Mouse (Mus musculus): Measurements from ENCODE around the gene Acly. TPM values are rescaled to one million over a fixed set of nuclear protein-coding genes. Genes with fewer than 3 reads are reported as not detected.
"Not testable (repeated sequence)": the region's sequence is repeated elsewhere in the genome, so short reads cannot be mapped to it uniquely, and the experiment has no call there.

Gene Acly
- polyA plus RNA-seq, 1 experiment from 2014 or later = 394 TPM

DNA sequence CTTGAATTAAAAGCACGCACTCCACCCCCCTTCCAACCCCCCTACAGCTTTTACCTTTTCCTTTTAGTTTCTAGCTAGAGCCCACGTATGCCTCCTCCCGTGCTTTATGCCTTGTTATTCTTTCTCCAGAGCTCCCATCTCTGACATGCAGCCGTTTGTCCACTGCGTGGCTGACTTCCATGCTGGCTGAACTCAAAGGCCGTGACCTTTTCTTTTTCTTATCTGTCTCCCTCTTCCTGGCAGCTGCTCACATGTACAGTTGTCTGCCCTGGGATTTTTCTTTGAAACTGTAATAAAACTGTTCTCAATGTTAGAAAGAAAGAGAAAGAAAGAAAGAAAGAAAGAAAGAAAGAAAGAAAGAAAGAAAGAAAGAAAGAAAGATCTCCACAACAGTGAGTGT lies 13.2 kb upstream of the Acly start:
- no peak for ATAC-seq (ENCODE audit: insufficient read depth, low FRiP score, low TSS enrichment)
- Histone ChIP-seq H3K27me3 (ENCODE audit: control insufficient read depth, insufficient read depth, low read length) (no peaks in the 10 kb centered on the region), H3K27ac (ENCODE audit: low read depth, low read length) (no peak overlapping the region), H3K36me3 (ENCODE audit: control insufficient read depth, insufficient read depth, low read length) (no peaks in the 10 kb centered on the region), H3K4me1 (ENCODE audit: control insufficient read depth, insufficient read depth, low read length) (0 out of 2 replicates have a peak, but pooled peaks cover 3% of the 10 kb centered on the region), H3K9ac (ENCODE audit: low read length) (no peak overlapping the region), H3K4me2 (ENCODE audit: low read depth) (no peak overlapping the region), H3K9me3 (ENCODE audit: control insufficient read depth, low read length) (no peaks in the 10 kb centered on the region), H3K4me3 (ENCODE audit: low read depth, low read length) (no peak overlapping the region)
- WGBS = 47% methylated on average over 6 of the region's 6 CpGs
- no peak for DNase-seq (ENCODE audit: low spot score)

DNA sequence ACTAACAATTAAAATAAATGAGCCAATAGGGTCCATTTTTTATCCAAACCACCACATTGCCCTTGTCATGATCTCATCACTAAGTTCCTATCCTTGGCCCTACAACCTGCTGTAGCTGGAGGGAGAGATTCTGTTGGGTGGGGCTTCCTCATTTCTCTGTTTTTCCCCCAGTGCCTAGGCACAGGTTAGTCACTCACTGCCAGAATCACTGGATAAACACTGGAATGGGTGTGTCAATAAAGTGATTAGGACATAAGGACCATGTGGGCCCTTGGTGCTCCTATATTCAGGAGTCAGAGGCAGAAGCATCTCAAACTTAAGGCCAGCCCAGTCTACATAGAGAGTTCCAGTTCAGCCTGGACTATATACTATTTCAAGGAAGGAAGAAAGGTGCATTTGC lies 8.7 kb upstream of the Acly start:
- Histone ChIP-seq H3K4me1 (ENCODE audit: control insufficient read depth, insufficient read depth, low read length) (no peaks in the 10 kb centered on the region), H3K9me3 (ENCODE audit: control insufficient read depth, low read length) (no peaks in the 10 kb centered on the region), H3K36me3 (ENCODE audit: control insufficient read depth, insufficient read depth, low read length) (no peaks in the 10 kb centered on the region), H3K27me3 (ENCODE audit: control insufficient read depth, insufficient read depth, low read length) (no peaks in the 10 kb centered on the region), H3K27ac (ENCODE audit: low read depth, low read length) (no peak overlapping the region), H3K4me3 (ENCODE audit: low read depth, low read length) (no peak overlapping the region), H3K9ac (ENCODE audit: low read length) (no peak overlapping the region), H3K4me2 (ENCODE audit: low read depth) (no peak overlapping the region)
- DNase-seq (ENCODE audit: low spot score) (no peak), ATAC-seq (ENCODE audit: insufficient read depth, low FRiP score, low TSS enrichment) (no peak)

DNA sequence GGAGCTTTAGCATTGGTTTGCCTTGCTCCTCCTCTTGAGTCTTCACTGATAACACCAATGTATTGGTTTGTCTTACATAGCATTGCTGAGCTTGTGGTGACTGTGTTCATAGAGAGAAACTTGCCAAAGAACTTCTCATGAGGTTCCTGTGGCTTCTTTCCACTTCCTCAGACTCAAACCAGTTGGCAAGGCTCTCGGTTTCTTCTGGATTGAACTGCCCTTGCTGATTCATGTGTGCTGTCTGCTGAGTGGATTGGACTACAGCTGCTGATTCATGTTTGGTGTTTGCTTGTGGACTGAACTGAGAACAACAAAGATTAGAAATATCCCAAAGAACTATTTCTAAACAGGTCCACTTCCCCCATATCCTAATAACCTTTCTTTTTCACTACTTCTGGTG lies 8.2 kb upstream of the Acly start:
- Histone ChIP-seq H3K36me3 (ENCODE audit: control insufficient read depth, insufficient read depth, low read length) (no peaks in the 10 kb centered on the region), H3K27me3 (ENCODE audit: control insufficient read depth, insufficient read depth, low read length) (no peaks in the 10 kb centered on the region), H3K27ac (ENCODE audit: low read depth, low read length) (no peak overlapping the region), H3K9ac (ENCODE audit: low read length) (no peak overlapping the region), H3K9me3 (ENCODE audit: control insufficient read depth, low read length) (no peaks in the 10 kb centered on the region), H3K4me2 (ENCODE audit: low read depth) (no peak overlapping the region), H3K4me1 (ENCODE audit: control insufficient read depth, insufficient read depth, low read length) (no peaks in the 10 kb centered on the region), H3K4me3 (ENCODE audit: low read depth, low read length) (no peak overlapping the region)
- WGBS = 96% methylated on average over 1 of the region's 1 CpGs
- no peak for DNase-seq (ENCODE audit: low spot score)
- no peak for ATAC-seq (ENCODE audit: insufficient read depth, low FRiP score, low TSS enrichment)

DNA sequence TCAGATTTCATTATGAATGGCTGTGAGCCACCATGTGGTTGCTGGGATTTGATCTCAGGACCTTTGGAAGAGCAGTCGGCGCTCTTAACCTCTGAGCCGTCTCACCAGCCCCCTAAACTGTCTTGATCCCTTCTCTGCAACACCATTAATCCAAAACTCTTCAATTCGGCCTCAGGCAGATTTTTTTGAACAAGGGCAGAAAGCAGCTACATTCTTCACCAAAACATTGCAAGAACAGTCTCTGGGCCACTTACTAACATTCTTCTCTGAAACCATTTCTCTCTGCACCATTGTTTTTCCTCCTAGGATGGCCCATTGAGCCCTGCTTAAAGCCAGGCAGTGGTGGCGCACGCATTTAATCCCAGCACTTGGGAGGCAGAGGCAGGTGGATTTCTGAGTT lies 7.0 kb upstream of the Acly start:
- not testable (repeated sequence) for H3K36me3 ChIP-seq (ENCODE audit: control insufficient read depth, insufficient read depth, low read length); DNase-seq (ENCODE audit: low spot score); H3K4me1 ChIP-seq (ENCODE audit: control insufficient read depth, insufficient read depth, low read length); H3K9me3 ChIP-seq (ENCODE audit: control insufficient read depth, low read length); H3K4me3 ChIP-seq (ENCODE audit: low read depth, low read length); H3K9ac ChIP-seq (ENCODE audit: low read length); H3K27ac ChIP-seq (ENCODE audit: low read depth, low read length); H3K4me2 ChIP-seq (ENCODE audit: low read depth); ATAC-seq (ENCODE audit: insufficient read depth, low FRiP score, low TSS enrichment); H3K27me3 ChIP-seq (ENCODE audit: control insufficient read depth, insufficient read depth, low read length)
- WGBS = 84% methylated on average over 6 of the region's 6 CpGs

DNA sequence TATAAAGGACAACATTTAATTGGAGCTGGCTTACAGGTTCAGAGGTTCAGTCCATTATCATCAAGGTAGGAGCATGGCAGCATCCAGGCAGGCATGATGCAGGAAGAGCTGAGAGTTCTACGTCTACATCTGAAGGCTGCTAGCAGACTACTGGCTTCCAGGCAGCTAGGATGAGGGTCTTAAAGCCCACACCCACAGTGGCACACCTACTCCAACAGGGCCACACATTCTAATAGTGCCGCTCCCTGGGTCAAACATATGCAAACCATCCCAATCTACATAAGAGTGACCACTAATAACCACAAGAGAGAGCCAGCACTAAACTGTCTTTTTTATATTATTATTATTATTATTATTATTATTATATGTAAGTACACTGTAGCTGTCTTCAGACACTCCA lies 6.6 kb upstream of the Acly start:
- not testable (repeated sequence) for H3K36me3 ChIP-seq (ENCODE audit: control insufficient read depth, insufficient read depth, low read length); H3K4me3 ChIP-seq (ENCODE audit: low read depth, low read length); H3K9ac ChIP-seq (ENCODE audit: low read length); H3K4me2 ChIP-seq (ENCODE audit: low read depth); H3K27me3 ChIP-seq (ENCODE audit: control insufficient read depth, insufficient read depth, low read length); DNase-seq (ENCODE audit: low spot score); H3K4me1 ChIP-seq (ENCODE audit: control insufficient read depth, insufficient read depth, low read length); H3K27ac ChIP-seq (ENCODE audit: low read depth, low read length); ATAC-seq (ENCODE audit: insufficient read depth, low FRiP score, low TSS enrichment); H3K9me3 ChIP-seq (ENCODE audit: control insufficient read depth, low read length)
- 81% methylated on average over 2 of the region's 2 CpGs for WGBS

DNA sequence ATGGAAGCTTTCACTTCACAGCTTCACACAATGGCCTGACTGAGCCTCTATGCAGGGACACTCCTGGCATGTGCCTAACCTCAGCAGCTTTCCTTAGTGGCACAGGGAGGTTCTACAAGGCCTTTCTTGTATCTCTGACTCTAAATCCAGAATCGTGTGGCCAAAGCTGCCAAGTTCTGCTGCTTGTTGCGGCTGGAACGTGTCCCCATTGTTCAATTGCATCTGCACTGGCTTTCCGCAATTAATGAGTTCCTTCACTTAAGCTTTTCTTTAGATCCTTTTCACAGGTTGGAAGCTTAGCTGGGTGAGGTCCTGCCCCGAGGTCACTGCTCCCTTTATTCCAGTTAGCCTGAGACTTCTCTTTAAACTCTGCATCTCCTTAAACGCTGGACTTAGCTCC lies 6.1 kb upstream of the Acly start:
- no peak for DNase-seq (ENCODE audit: low spot score)

DNA sequence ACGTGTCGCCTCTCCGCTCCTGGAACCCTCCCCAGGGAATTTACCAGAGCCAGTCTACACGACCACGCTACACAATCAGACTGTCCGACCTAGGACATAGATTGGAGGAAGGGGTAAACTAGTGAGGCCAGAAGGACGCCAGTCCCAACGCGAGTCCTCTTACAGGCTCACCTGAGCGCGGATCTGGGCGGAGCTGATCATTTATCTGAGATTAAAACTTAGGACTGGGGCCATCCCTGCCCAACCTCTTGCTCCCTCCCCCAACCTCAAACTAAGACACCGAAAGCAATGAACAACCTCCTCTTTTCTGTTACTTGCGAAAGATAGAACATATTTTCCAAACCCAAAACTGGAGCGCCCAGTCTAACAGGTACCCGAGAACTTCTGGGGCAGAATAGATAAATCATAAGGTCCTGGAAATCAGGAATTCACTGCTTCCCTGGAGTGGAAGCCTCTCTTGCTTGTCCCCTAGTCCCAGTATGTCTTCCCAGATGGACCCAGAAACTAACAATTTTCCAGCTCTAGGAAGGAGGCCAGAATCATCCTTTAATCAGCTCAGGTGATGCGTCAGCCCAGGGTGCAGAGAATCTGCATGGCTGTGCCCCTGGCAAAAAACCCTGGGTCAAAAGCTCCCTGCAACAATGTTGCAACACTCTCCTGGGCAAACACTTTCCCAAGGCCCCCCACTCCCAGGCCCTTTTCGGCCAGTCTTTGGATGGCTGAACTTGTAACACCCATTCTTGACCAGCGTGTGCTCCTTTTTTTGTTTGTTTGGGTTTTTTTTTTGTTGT lies 770 bp upstream of the Acly start:
- WGBS = 24% methylated on average over 19 of the region's 19 CpGs
- Histone ChIP-seq H3K9ac (ENCODE audit: low read length) (peak overlapping the region; percentile 55), H3K27ac (ENCODE audit: low read depth, low read length) (peak overlapping the region; percentile 40), H3K4me3 (ENCODE audit: low read depth, low read length) (peak overlapping the region; percentile 90), H3K9me3 (ENCODE audit: control insufficient read depth, low read length) (no peaks in the 10 kb centered on the region), H3K4me1 (ENCODE audit: control insufficient read depth, insufficient read depth, low read length) (peaks cover 20% of the 10 kb centered on the region), H3K27me3 (ENCODE audit: control insufficient read depth, insufficient read depth, low read length) (no peaks in the 10 kb centered on the region), H3K36me3 (ENCODE audit: control insufficient read depth, insufficient read depth, low read length) (no peaks in the 10 kb centered on the region), H3K4me2 (ENCODE audit: low read depth) (peak overlapping the region; percentile 70)
- DNase-seq (ENCODE audit: low spot score) = no peak
- peak; percentile 31 for ATAC-seq (ENCODE audit: insufficient read depth, low FRiP score, low TSS enrichment)

More for the DNA sequence above, 6.1 kb upstream of the Acly start:
- no peak overlapping the region for H3K4me3 ChIP-seq (ENCODE audit: low read depth, low read length)
- WGBS = 69% methylated on average over 6 of the region's 6 CpGs
- H3K9me3 ChIP-seq (ENCODE audit: control insufficient read depth, low read length) = no peaks in the 10 kb centered on the region
- H3K4me1 ChIP-seq (ENCODE audit: control insufficient read depth, insufficient read depth, low read length) = no peaks in the 10 kb centered on the region
- H3K27me3 ChIP-seq (ENCODE audit: control insufficient read depth, insufficient read depth, low read length) = no peaks in the 10 kb centered on the region
- no peak overlapping the region for H3K4me2 ChIP-seq (ENCODE audit: low read depth)
- ATAC-seq (ENCODE audit: insufficient read depth, low FRiP score, low TSS enrichment) = no peak
- H3K27ac ChIP-seq (ENCODE audit: low read depth, low read length) = no peak overlapping the region
- H3K36me3 ChIP-seq (ENCODE audit: control insufficient read depth, insufficient read depth, low read length) = no peaks in the 10 kb centered on the region
- no peak overlapping the region for H3K9ac ChIP-seq (ENCODE audit: low read length)

DNA sequence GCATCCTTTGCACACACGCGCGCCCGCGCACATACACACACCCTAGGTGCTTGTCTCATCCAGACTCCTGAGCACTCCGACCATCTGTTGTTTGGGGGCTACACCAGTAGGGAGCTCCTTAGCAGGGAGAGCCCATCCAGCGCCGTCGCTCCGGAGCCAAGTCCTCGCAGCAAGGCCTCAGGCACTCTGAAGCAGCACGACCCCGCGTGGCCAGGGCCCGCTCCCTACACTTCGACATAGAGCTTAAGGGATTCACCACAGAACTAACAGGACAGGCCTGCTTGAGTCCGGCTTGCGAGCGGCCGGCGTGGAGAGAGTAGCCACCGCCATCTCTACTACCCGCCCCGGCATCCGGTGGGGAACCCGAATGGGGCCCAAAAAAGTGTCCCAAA lies 738 bp downstream of the Acly start:
- ATAC-seq (ENCODE audit: insufficient read depth, low FRiP score, low TSS enrichment) = peak; percentile 55
- Histone ChIP-seq H3K4me3 (ENCODE audit: low read depth, low read length) (peak overlapping the region; percentile 90), H3K27ac (ENCODE audit: low read depth, low read length) (peak overlapping the region; percentile 78), H3K9ac (ENCODE audit: low read length) (peak overlapping the region; percentile 96), H3K27me3 (ENCODE audit: control insufficient read depth, insufficient read depth, low read length) (no peaks in the 10 kb centered on the region), H3K4me1 (ENCODE audit: control insufficient read depth, insufficient read depth, low read length) (peaks cover 20% of the 10 kb centered on the region), H3K36me3 (ENCODE audit: control insufficient read depth, insufficient read depth, low read length) (peaks cover 13% of the 10 kb centered on the region), H3K4me2 (ENCODE audit: low read depth) (peak overlapping the region; percentile 63), H3K9me3 (ENCODE audit: control insufficient read depth, low read length) (no peaks in the 10 kb centered on the region)
- WGBS = under 1% methylated on average over 26 of the region's 26 CpGs
- DNase-seq (ENCODE audit: low spot score) = peak; percentile 71

DNA sequence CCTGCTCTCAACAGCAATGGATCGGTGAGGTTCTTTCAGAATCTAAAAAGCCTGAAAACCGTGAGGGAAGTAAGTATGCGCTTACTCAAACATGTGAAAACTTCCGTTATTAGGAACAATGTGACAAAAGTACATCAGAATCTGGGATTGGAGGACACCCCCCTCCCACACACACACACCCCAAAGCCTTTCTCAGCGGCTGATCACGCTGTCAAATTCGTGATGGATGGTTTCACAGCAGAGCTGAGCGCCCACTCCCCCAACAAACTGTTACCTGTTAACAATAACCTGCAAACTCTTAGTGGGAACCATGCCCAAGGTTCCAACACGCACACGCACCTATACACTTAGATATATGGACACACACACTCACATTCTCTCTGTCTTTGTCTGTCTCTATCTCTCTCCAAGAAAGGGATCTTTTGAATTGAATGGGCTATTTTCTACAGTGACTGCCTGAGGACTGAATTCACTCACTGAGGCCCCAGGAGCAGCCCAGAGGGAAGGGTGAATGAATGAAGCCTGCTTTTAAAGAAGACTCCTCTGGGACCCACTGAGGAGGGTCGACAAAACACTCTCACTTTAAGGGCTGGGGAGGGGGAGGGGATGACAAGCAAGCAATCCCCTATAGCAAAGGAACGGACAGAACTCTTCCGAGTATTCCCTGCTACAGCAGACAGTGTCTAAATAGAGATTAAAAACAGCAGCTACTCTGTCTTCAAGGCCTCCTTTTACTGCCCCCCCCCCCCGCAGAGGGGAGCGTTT lies 1.6 kb downstream of the Acly start:
- peak overlapping the region; percentile 1; the same call in 1 of the 2 replicates for H3K27ac ChIP-seq (ENCODE audit: low read depth, low read length)
- H3K4me3 ChIP-seq (ENCODE audit: low read depth, low read length) = peak overlapping the region; percentile 90
- H3K9ac ChIP-seq (ENCODE audit: low read length) = peak overlapping the region; percentile 96
- no peak for ATAC-seq (ENCODE audit: insufficient read depth, low FRiP score, low TSS enrichment)
- peaks cover 18% of the 10 kb centered on the region for H3K36me3 ChIP-seq (ENCODE audit: control insufficient read depth, insufficient read depth, low read length)
- no peak for DNase-seq (ENCODE audit: low spot score)
- no peaks in the 10 kb centered on the region for H3K27me3 ChIP-seq (ENCODE audit: control insufficient read depth, insufficient read depth, low read length)
- 3% methylated on average over 15 of the region's 15 CpGs for WGBS
- peaks cover 20% of the 10 kb centered on the region for H3K4me1 ChIP-seq (ENCODE audit: control insufficient read depth, insufficient read depth, low read length)
- H3K4me2 ChIP-seq (ENCODE audit: low read depth) = peak overlapping the region; percentile 63
- no peaks in the 10 kb centered on the region for H3K9me3 ChIP-seq (ENCODE audit: control insufficient read depth, low read length)
